Mouse (Mus musculus): Measurements from ENCODE around the gene Abca9. TPM values are rescaled to one million over a fixed set of nuclear protein-coding genes. Genes with fewer than 3 reads are reported as not detected.

Abca9 gene
- total and polyA plus RNA-seq, 2 experiments from 2014 or later: 2.4 to 8.5 TPM

DNA sequence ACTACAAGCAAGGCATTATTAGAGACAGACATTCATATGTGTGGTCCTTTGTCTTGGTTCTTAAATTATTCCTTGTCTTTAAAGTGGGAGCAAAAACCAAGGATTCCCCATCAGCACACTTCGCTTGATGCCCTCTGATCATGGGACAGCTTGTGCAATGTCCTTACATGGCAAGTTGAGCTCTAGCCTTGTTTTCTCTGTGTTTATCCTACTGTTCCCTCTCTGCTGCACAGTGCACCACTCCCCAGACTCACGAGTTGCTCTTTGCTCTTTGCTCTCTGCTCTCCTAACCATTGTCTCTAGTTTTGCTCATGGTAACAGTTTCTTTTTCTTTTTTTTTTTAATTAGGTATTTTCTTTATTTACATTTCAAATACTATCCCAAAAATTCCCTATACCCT lies 107.9 kb downstream of the Abca9 start:
- Histone ChIP-seq H3K4me3 (ENCODE audit: low read depth, low read length) (no peak overlapping the region), H3K4me1 (ENCODE audit: insufficient read depth, low read length) (no peaks in the 10 kb centered on the region), H3K4me2 (ENCODE audit: low read depth, low read length, poor library complexity, severe bottlenecking) (no peak overlapping the region), H3K36me3 (ENCODE audit: insufficient read depth, low read length) (no peaks in the 10 kb centered on the region), H3K9ac (replicated peaks; ENCODE audit: low read length, poor library complexity, severe bottlenecking) (no peak overlapping the region), H3K27ac (ENCODE audit: low read depth, low read length) (no peak overlapping the region), H3K9me3 (ENCODE audit: low read length) (no peaks in the 10 kb centered on the region), H3K27me3 (ENCODE audit: insufficient read depth, low read length) (no peaks in the 10 kb centered on the region)
- ATAC-seq (ENCODE audit: low FRiP score) (no peak), DNase-seq (ENCODE audit: low spot score) (no peak)
- 76% methylated on average over 2 of the region's 2 CpGs for WGBS
- no peak for TF ChIP-seq CTCF (IDR thresholded peaks at IDR 0.05)

DNA sequence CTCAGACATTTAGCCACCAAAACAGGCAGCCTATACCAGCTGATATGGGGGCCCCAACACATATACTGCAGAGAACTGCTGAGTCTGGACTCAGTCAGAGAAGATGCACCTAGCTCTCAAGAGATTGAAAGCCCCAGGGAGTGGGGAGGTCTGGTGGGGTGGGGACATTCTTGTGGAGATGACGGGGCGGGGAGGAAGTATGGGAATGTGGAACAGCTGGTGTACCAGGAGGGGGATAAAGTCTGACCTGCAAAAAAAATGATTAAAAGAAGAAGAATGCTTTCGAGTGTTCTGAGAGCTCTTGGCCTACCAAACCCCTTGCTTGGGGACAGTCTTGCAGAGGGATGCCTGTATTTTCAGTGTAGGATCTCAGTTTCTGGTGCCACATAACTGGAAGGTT lies 114.3 kb downstream of the Abca9 start:
- Histone ChIP-seq H3K27me3 (ENCODE audit: insufficient read depth, low read length) (no peaks in the 10 kb centered on the region), H3K9me3 (ENCODE audit: low read length) (no peaks in the 10 kb centered on the region), H3K27ac (ENCODE audit: low read depth, low read length) (no peak overlapping the region), H3K36me3 (ENCODE audit: insufficient read depth, low read length) (no peaks in the 10 kb centered on the region), H3K4me1 (ENCODE audit: insufficient read depth, low read length) (no peaks in the 10 kb centered on the region), H3K4me3 (ENCODE audit: low read depth, low read length) (no peak overlapping the region), H3K4me2 (ENCODE audit: low read depth, low read length, poor library complexity, severe bottlenecking) (no peak overlapping the region), H3K9ac (replicated peaks; ENCODE audit: low read length, poor library complexity, severe bottlenecking) (no peak overlapping the region)
- DNase-seq (ENCODE audit: low spot score): no peak
- ATAC-seq (ENCODE audit: low FRiP score): no peak
- no peak for TF ChIP-seq CTCF (IDR thresholded peaks at IDR 0.05)
- 78% methylated on average over 3 of the region's 3 CpGs for WGBS

Other genes starting within 250 kb of the Abca9 start
- 5.4 and 6.1 TPM in 2 replicates for gene Abca8b, start 172.4 kb downstream of the Abca9 start, total RNA-seq (2014; rRNA removed)
- gene Abca8b, start 172.4 kb downstream of the Abca9 start, polyA plus RNA-seq (2015; fragmentation: Nextera tagmentation; extraction: Ambion mirVana): 1.3 TPM in 2 replicates
- 0.71 and 8.3 TPM in 2 replicates for gene Abca8a, start 72.2 kb downstream of the Abca9 start, total RNA-seq (2014; rRNA removed)
- 0.37 and 0.39 TPM in 2 replicates for gene Abca8a, start 72.2 kb downstream of the Abca9 start, polyA plus RNA-seq (2015; fragmentation: Nextera tagmentation; extraction: Ambion mirVana)
- gene Abca6, start 83.6 kb upstream of the Abca9 start, total RNA-seq (2014; rRNA removed): 0.44 and 2.0 TPM in 2 replicates
- 0.29 and 0.49 TPM in 2 replicates for gene Abca6, start 83.6 kb upstream of the Abca9 start, polyA plus RNA-seq (2015; fragmentation: Nextera tagmentation; extraction: Ambion mirVana)
- 23.0 and 38.6 TPM in 2 replicates for gene Abca5, start 169.5 kb upstream of the Abca9 start, total RNA-seq (2014; rRNA removed)
- gene Abca5, start 169.5 kb upstream of the Abca9 start, polyA plus RNA-seq (2015; fragmentation: Nextera tagmentation; extraction: Ambion mirVana): 10.1 and 13.7 TPM in 2 replicates
- 12.3 and 14.9 TPM in 2 replicates for gene Map2k6, start 230.9 kb upstream of the Abca9 start, total RNA-seq (2014; rRNA removed)
- gene Map2k6, start 230.9 kb upstream of the Abca9 start, polyA plus RNA-seq (2015; fragmentation: Nextera tagmentation; extraction: Ambion mirVana): 10.1 and 10.6 TPM in 2 replicates